Mouse (Mus musculus): ENCODE data around the gene Zfp113.

DNA sequence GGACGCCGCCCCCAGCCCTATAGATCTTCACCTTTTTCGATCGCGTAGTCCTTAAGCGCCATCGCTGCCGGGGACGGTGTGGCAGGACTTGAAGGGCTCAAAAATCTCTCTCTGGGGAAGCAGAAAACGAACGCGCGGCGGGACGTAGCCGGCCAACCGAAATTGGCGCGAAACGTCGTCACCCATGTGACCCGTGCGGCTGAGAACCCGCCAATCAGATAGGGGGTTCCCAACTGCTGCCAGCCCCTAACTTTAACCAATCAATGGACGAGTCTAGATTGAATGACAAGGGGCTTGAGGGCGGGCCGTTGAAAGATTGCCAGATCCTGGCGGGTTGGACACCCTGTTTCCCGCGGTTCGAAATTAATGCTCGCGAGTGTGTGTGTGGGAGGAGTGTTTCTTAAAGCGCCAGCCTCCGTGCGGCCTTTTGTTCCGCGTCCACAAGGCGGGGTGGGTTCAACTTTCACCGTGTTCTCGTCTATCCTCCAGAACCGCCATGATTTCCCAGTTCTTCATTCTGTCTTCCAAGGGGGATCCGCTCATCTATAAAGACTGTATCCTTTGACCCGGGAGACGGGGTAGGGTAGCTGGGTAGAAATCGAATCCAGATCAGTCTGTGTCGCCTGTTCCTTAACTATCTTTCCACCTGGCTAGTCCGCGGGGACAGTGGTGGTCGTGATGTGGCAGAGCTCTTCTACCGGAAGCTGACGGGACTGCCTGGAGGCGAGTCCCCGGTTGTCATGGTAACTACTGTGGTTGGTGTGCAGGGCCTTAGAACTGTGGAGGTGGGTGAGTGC, 16.3 kb upstream of the Zfp113 start, which contains the start of the genes Ap4m1 and Mcm7:
- TF ChIP-seq SIN3A (IDR thresholded peaks at IDR 0.05; ENCODE audit: low read length) (peak; percentile 85), CTCF (conservative IDR thresholded peaks at IDR 0.05 in 1 of 2, IDR thresholded peaks at IDR 0.05 in 1 of 2; ENCODE audit: low read depth in 2 of 2, low read length in 2 of 2) (no peak), MAX (IDR thresholded peaks at IDR 0.05; ENCODE audit: low read length) (peak; percentile 86), POLR2A (IDR thresholded peaks at IDR 0.05; ENCODE audit: low read depth, low read length) (peak; percentile 78), UBTF (IDR thresholded peaks at IDR 0.05; ENCODE audit: low read depth, low read length) (no peak), JUN (IDR thresholded peaks at IDR 0.05; ENCODE audit: insufficient read depth, low read depth, low read length) (no peak), RCOR1 (conservative IDR thresholded peaks at IDR 0.05; ENCODE audit: low read depth, low read length) (no peak)
